Mouse (Mus musculus) heart, adult 2 months (tissue): ENCODE results near the gene E130116L18Rik.

ENCODE experiments used
- CTCF ChIP-seq: fragments of 200-600 bp; IDR thresholded peaks from 2 replicates; pipeline ENCODE4 v1.8.1; 2022; ENCODE audit warnings: antibody characterized with exemption, mild to moderate bottlenecking, moderate library complexity
- POLR2A ChIP-seq: fragments of 200-500 bp; IDR thresholded peaks from 2 replicates; pipeline ENCODE4 v1.6.1; 2011; ENCODE audit warnings: mild to moderate bottlenecking, low read depth, low read length, control low read depth; ENCODE audit not compliant: insufficient read depth

- no peak for TF ChIP-seq CTCF
- TF ChIP-seq POLR2A: no peak
Measured at GRCm38 (mm10) chr5:25221604-25222003, 1.3 kb downstream of the E130116L18Rik start, which contains the start of gene Galnt11.
